Mouse (Mus musculus): ENCODE measurements around the gene Tecta.
A peak's percentile ranks its signal among the peaks of the same experiment; 100 is the strongest.

Gene Tecta

DNA sequence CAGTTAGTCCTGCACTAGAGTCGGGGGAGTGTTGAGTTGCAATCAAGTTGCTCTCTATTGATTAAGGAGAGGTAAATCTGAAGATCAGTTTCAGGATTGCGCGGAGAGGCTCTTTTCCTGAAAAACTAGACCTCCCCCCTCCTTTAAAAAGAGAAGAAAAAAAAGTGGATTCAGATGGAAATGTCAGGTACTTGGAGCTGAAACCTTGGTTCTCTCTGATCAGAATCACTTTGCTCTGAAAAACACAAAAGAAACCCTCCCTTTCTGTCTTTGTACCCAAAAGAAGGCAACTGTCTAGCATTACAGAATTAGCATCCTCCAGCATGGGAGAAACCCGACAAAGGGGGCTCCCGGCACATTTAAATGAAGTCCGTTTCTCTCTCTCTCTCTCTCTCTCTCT, at the start of gene Tecta:
Gene Tecta, minus strand, starts transcription at position 101 of the 400 bp plus-strand sequence.
- no peak for DNase-seq (ENCODE audit: extremely low spot score)

- DNase-seq (ENCODE audit: extremely low spot score): no peak
Observed at GRCm38 (mm10) chr9:42449043-42449442, 49.3 kb upstream of the Tecta start.

DNA sequence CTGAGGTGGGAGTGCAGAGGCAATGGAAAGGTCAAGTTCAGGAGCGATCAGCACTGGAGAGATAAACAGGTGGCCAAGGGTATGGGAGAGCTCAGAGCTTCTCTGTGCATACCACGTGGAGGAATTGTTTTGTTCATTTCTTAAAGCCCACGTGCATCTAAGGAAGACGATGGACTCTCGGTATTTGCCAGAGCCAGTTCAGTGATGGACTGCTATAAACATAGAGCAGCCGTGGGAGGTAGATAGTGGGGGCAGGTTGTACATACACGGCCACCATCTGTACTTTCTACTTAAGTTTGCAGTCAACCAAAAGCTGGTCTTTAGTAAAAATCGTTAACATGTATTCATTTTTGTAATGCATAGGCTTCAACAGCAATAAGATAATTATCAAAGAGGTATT, 42.4 kb upstream of the Tecta start:
- no peak for DNase-seq (ENCODE audit: extremely low spot score)

DNA sequence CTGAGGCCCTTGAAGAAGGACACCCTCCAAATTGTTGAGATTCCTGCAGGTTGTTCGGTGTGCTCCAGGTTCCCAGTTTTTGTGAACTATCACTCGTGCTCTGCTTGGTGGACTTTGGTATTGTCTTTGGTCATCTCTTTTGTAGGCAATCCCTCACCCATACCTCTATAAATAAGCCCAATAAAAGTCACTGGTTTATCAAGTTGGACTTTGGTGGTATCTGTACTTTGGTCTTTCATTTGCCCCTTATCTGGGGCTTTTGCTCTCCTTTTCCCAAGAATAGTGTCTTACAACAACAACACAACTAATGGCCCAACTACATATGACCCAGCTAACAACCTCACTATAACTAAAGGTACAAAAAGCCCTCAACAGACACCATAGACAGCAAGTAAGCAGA, 41.5 kb upstream of the Tecta start:
- no peak for DNase-seq (ENCODE audit: extremely low spot score)

GRCm38 (mm10) chr9:42439446-42439845, 39.7 kb upstream of the Tecta start:
- DNase-seq (ENCODE audit: extremely low spot score): no peak

DNA sequence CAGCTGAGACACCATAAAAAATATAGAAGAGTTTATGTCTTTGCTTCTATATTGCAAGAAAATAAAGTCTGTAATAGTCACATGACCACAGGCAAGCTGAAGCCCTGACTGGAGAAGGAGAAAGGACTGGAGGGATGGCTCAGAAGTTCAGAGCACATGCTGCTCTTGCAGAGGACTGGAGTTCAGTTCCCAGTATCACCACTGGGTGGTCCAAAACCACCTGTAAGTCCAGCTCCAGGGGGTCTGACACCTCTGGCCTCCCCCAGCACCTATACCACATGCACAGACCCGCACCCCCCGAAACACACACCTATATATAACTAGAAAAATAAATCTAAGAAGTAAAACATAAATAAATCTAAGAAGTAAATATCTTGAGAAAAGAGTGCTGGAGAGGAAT, 32.4 kb upstream of the Tecta start:
- no peak for DNase-seq (ENCODE audit: extremely low spot score)

- DNase-seq (ENCODE audit: extremely low spot score): no peak
Observed at GRCm38 (mm10) chr9:42431606-42432005, 31.9 kb upstream of the Tecta start.

GRCm38 (mm10) chr9:42428060-42428924, 28.6 kb upstream of the Tecta start:
- DNase-seq (ENCODE audit: extremely low spot score): no peak

DNA sequence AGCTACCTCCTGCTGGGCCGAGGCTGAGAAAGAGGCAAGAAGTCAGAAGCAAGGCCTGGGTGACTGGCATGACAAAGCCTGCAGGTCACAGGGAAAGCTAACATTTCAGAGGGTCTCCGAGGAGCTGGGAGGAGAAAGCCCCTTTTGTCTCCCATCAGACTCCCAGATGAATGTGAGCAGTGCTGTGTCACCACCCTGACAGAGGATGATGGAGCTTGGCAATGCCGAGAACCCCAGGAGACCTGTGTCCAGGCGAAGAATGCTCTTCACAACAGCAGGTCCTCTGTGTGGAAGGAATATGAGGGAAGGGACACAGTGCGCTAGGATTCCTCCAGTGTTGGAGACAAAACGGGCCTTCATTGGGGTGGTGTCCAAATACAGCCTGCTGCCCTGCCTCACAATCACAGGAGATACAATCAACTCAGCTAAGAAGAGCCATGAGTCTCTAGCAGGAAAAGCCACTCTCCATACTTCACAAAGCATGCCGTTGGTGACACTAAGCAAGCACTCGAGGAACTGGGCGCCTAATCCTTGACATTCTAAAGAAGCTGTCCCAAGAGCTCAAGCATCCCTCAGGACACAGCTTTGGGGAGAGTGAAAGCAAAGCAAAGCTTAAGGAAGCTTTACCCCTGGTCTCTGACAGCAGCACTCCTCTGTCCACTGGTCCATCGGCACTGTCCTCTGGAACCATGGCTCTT, 27.1 kb upstream of the Tecta start:
- peak; percentile 36 for DNase-seq (ENCODE audit: extremely low spot score)

- no peak for DNase-seq (ENCODE audit: extremely low spot score)
Observed at GRCm38 (mm10) chr9:42423649-42424048, 23.9 kb upstream of the Tecta start.

GRCm38 (mm10) chr9:42419687-42420086, 20.0 kb upstream of the Tecta start:
- no peak for DNase-seq (ENCODE audit: extremely low spot score)

DNA sequence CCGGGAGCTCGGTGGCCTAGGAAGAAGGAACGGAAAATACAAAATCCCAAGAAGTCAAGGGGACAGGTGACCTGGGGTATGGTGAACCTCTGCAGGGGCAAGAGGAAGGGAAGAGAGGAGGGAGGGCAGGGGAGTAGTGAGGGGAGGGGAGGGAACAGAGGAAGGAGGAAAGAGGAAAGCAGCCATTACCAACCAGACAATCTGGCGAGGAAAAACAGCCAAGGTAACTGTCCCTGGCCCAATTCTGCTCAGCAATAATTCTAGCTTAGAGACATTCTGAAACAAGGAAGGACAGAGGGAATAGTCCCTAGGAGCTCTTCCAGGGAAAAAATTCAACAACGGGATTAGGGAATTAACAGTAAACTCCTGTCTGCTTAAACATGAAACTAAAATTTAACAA, 19.1 kb upstream of the Tecta start:
- no peak for DNase-seq (ENCODE audit: extremely low spot score)

DNA sequence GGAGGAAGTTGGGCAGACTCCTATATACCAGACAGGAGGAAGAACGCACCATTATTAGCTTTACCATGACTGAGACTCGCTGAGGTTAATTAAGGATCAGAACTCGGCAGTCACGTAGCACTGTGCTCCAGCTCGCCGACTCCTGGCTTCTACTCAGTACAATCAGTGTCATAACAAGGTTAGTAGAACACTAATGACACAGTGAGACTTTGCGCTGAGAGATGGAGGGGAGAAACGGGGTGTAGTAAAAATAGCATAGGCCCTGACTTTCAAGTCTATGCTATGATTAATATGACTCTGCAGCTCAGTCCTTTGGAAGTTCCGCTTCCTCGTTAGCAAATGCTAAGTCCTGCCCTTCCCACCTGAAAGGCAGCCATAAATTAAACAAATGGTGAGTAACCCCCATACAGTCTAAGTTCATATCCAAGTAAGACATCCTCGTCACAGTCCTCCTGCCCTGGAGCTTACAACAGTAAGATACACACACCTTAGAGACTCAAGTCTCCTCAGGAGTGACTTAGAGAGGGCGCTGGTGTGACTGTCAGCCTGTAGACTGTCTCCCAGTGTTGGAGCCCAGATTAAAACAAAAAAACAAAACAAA, 17.7 kb upstream of the Tecta start:
- no peak for DNase-seq (ENCODE audit: extremely low spot score)

GRCm38 (mm10) chr9:42415184-42415583, 15.5 kb upstream of the Tecta start:
- no peak for DNase-seq (ENCODE audit: extremely low spot score)

DNA sequence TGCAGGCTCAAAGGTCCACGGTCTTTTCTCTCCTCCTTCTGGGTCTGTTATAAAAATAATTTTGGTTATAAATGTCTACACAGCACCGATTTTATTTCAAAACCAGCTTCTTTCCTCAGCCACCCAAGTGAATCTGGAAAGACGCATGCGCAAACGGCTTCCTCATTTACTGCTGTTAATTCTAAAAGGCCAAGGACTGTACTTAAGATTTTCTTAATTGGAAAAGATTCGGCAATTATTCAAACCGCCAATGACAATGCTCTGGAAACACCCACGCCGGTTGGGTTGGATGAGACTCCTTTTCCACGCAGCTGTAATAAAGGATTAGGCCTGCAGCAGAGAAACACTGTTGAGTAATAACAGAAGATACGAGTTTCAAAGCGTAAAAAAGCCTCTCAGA, 13.6 kb upstream of the Tecta start:
- DNase-seq (ENCODE audit: extremely low spot score): no peak

DNA sequence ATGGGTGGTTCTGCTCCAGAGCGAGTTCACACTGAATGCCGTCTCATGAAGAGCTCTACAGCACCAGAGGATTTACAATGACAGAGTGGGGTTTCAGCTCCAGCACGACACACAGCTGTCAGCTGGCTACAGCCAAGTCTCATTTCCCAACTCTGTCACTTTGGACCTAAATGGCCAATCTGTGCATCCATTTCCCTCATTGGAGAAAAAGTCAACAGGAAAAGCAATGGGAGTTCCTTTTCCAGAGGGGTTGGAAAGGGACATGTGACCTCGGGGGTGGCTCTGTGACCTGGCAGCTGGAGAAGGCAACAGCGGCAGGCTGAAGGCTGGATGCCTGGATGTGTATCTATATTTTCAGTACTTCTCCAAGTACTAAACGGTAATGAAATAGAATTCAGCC, 11.6 kb upstream of the Tecta start:
- no peak for DNase-seq (ENCODE audit: extremely low spot score)

DNA sequence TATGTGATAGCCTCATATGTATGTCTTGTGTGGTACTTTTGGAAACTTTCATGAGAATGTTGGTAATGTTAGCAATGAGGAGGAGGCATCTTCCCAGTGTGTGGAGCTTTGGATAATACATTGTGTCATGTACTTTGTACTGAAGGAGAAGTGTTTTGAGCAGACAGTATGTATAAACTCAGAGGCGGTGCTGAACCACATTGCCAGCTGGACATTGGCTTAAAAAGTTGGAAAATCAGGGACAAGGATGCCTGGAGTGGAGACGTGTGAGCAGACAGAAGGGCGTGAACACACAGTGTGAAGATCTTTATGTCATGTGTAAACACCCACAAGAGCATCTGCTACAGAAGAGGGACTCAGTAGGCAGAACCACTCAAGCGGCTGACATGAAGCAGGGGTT, 6.0 kb upstream of the Tecta start:
- DNase-seq (ENCODE audit: extremely low spot score): no peak

GRCm38 (mm10) chr9:42401486-42401885, 1.8 kb upstream of the Tecta start:
- no peak for DNase-seq (ENCODE audit: extremely low spot score)

- no peak for DNase-seq (ENCODE audit: extremely low spot score)
Observed at GRCm38 (mm10) chr9:42396141-42396540, 3.6 kb downstream of the Tecta start.

DNA sequence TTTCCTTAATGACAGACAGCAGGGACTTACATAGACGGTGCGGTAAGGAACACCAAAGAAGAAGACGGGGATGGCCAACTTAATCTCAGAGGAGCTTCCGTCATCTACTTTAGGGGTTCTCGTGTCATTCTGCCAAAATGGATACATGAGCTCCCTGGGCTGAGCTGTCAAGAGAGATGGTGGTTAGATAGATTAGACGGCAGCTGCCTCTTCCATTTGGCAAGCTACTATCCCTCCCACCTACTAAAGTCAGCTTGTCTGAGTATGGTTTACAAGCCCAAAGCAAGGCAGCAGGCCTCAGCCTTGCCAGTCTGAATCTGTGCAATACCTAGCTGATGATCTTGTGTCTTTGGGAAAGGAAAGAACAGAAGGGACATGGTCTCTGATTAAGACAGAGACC, 4.8 kb downstream of the Tecta start:
- no peak for DNase-seq (ENCODE audit: extremely low spot score)

- DNase-seq (ENCODE audit: extremely low spot score): no peak
Observed at GRCm38 (mm10) chr9:42394321-42394720, 5.4 kb downstream of the Tecta start.

DNA sequence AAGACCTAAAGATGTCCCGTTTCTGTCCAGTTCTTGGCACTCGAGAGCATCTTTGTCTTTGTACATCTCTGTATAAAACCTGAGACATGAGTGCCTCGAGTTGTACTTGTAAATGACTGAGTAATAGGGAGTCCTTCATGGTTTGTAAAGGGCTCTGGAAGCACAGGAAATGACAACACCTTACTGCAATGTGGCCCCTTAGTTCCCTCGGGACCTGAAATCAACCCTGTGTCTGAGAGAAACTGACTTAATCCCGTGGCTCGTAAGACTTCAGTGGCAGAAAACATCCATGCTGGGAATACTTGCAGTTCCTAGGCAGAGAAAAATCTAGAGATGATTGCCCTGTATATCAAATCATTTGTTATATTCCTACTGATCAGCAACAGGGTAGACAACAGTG, 6.8 kb downstream of the Tecta start:
- DNase-seq (ENCODE audit: extremely low spot score): no peak

GRCm38 (mm10) chr9:42388490-42388889, 11.2 kb downstream of the Tecta start:
- no peak for DNase-seq (ENCODE audit: extremely low spot score)
